Mouse (Mus musculus) left cerebral cortex, adult 8-10 months (tissue): ENCODE results near the gene Smco3. TPM values are rescaled to one million over a fixed set of nuclear protein-coding genes. Genes with fewer than 3 reads are reported as not detected.

Source experiments
- DNase-seq, 2 experiments: peaks; one replicate each; pipeline ENCODE4 v3.0.0; 2022; ENCODE audit warnings: low spot score in 2 of 2
- total RNA-seq, 4 experiments: library from RNA; stranded (reverse); gene quantifications; 2 replicates each; pipeline ENCODE4 v1.2.4; 2022

Gene Smco3
- total RNA-seq, 4 experiments from 2014 or later, result 5.2 to 8.0 (median 7.4) TPM

DNA sequence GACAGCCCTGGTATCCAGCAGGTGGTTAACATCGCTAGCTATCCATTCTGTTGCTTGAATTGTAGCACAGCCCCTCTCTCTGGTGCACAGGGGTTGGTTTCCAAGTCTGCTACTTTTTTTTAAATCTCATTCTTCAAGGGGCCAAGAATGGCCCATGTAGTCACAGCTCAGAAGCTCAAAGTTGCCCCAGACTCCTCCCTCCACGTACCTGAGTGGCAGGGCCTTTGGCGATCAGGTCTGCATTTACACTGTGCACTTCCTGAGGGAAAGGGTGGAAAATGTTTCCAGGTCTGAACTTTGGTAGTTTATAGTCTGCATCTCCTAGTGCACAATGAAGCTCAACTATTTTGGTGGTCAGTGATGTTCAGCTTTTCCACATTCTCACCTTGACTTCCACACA, 12.0 kb upstream of the Smco3 start:
- no peak for DNase-seq

DNA sequence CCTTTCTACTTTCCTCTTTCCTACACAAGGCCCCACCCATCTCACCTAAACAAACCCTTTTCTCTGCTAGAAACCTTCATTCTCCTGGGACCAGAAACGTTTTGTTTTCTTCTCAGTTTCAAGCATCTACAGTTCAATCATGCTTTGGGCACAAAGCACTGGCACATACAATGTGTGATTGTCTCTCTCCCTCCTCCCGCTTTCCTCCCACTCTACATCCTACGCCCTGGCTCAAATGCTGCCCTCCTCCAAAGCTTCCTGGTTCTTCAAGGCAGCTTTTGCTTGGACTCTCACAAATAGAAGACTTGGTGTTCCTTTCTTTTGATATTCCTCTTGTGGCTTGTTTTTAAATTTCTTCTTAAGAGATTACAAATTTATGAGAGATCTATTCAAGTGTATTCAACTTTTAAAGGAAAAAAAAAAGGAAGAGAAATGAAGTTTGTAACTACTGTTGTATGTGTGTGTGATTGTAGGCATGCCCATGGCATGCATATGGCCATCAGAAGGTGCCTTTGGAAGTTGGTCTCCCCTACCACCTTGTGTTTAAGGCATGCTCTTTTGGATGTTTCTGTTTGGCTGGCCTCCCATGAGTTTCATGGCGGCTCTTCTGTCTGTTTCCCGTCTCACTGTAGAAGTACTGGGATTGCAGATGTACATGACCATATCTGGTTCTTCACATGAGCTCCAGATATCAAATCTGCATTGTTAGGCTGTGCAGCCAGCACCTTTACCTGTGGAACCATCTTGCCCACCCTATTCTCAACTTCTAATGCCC, 10.6 kb upstream of the Smco3 start:
- no peak for DNase-seq

DNA sequence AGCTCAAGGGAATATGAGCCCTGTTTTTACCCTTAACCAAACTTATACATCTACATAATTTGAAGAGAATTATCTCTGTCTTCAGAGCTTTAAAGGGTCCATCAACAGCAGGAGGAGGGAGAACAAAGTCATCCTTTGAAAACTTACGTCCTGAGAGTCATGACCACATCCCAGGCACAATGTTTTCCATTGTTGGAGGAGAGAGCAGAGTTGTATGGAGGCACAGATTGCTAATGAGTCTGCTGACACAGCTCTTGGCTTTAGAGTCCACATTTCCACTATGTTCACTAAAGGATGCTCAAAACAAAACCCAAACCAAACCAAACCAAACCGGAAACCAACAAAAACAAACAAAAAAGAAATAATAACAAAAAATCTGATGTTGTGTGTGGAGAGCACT, 9.7 kb upstream of the Smco3 start:
- DNase-seq, result no peak

DNA sequence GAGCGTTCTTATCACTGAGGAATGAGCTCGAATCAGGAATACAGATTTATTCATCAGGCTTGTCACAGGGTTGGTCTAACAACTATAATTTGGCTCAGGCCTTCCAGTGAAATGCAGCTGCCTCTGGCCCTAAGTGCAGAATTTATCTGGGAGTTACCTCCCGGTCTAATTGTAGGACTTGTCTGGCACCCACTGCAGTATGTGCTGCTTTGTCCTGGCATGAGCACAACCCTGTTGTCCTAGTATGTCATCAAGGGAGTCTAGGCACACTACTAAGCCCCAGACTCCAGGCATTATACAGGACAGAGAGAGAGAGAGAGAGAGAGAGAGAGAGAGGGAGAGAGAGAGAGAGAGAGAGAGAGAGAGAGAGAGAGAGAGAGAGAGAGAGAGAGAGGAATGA, 2.1 kb upstream of the Smco3 start:
- no peak for DNase-seq

DNA sequence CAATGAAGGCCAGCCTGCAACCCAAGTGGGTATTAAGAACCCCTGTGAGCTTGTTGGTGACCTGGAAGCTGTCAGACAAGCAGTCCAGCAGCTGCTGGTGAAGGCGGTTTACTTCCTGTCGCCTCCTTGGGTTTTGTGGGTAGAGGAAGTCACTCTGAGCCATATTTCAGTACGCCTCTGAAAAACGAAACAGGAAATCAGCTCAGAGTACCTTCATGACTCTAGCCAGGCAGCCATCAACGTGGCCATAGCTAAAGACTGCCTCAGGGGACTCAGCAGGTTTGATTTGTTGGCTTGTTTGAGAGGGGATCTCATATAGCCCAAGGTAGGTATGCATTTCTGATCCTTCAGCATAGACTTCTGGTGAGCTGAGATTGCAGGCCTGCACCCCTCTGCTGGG, 3.5 kb downstream of the Smco3 start:
- DNase-seq, result no peak

DNA sequence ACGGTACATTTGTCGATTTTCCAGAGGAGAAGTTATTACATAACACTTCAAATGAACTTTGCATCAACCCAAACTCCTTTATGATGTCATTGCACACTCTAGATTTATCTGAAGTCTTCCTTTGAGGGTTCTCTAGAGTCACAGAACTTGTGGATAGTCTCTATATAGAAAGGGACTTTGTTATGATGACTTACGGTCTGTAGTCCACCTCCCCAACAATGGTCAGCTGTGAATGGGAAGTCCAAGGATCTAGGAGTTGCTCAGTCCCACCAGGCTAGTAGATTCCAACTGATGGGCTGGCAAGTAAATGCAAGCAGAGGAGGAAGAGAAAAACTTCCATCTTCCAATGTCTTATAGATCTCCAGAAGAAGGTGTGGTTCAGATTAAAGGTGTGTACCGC, 6.6 kb downstream of the Smco3 start:
- no peak for DNase-seq

DNA sequence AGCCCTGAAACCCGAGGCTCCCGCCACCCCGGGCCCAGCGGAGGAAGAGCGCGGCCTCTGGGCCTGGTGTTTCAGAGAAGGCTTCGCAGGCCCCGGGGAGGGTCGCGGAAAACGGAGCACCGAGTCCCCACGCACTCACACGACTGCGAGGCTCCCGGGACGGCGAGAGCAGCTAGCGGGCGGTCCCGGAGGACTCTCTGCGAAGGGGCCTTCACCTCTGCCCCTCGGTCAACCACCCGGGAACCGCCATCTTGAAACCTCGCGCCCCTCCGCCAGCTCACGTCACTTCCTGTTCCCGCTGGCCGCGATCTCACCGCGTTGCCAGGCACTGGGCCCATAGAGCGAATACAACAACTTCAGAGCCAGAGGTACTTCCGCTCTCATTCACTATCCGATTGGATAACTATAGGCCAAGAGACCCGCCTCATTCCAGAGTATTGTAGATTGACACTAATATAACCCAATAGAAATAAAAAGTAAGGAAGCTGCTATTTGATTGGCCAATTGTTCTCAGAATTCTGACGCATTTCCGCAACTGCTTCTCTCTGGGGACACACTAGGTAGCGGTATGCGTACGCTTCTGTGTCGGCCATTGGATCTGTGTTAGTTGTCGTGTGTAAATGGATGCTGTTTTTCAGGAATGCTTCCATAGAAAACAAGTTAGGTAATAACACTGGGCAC, 7.2 kb downstream of the Smco3 start, which contains the start of gene Wbp11:
Gene Wbp11 (minus strand): TSS at position 353 of the 681 bp plus-strand sequence.
- peak; percentile 87 to 97 for DNase-seq

DNA sequence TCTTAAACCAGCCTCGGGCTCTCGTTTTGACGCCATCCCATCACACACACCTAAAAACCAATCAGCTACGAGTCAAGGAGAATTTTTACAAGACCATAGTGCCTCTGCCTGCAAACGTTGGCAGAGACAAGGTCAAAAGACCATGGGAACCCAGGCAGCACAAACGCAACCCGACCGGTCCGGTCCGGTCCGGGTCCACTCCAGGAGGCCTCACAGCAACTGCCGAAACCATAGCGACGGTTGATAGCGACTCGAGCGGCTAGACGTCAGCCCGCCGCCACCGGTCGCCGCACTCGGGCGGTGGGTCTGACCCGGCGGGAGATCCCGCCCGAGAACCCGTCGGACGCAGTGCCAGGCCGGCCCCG, 7.8 kb downstream of the Smco3 start, which contains the start of gene BC049715:
Gene BC049715 (plus strand): TSS at position 111 of the 365 bp plus-strand sequence.
- DNase-seq, result no peak

DNA sequence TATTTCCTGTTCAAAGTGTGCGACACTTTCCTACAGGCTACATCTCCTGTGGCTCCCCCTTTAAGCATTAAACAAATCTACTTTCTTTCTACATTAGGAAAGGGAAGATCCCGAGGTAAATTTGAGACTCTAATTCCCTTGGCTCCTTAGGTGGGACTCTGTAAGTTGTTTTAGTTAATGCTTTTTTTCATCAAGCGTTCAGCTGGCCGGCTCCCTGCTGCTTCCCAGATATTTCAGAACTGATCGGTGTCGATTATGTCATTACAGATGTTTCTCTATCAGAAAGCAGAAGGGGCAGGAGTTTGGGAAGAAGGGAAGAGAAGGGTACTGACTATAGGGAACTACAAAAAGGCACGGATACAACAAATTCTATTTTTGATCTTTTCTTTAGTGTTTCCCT, 8.1 kb downstream of the Smco3 start:
- DNase-seq, result no peak

DNA sequence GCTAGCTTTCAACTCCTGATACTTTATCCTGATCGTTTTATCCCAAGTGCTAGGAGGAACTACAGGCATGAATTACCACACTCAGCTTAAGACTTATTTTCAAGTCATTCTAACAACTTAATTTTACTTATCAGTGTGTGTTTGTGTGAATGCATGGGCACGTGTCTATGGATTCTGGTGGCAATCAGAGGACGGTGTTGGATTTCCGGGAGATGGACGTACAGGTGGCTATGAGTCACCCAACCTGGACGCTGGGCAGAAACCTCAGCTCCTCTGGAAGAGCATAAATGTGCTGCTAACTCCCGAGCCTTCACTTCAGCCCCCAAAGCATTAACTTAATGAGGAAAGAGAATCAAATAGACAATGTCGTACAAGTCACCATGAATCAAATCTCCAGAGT, 10.3 kb downstream of the Smco3 start:
- DNase-seq, result no peak

DNA sequence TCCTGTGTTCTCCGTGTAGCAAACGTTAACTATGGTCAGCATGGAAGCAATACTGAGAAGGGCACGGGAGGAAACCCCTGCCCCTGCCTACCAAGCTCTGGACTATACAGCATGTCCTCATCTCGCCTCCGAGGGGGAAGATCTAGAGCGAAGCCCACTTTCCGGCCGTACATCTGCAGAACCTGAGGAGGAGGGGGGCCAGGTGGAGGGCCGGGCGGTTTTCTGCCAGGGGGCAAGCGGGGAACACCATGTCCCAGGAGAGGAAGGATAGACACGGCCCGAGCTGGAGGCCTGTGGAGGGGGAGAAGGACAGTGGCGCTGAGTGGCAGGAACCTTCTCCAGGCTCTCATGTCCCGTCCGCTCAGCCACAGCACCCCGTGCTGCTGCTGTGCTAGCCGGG, 14.2 kb downstream of the Smco3 start:
- no peak for DNase-seq

DNA sequence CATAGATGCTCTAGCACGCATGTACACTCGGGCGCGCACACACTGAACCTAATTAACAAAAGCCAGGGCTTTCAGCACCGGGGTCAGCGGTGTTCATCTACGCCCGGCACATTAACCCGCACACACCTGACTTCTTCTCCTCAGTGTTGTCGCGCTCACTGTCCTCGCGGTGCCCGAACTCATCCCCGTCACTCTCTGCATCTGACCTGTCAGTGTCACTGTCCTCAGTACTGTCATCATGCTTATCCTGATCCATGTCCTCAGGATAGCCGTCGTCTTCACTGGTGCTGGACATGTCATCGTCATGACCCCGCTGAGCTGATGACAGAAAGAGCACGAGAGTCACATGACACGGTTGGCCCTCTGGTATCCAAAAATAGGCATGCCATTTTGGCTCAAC, 14.9 kb downstream of the Smco3 start:
- no peak for DNase-seq

DNA sequence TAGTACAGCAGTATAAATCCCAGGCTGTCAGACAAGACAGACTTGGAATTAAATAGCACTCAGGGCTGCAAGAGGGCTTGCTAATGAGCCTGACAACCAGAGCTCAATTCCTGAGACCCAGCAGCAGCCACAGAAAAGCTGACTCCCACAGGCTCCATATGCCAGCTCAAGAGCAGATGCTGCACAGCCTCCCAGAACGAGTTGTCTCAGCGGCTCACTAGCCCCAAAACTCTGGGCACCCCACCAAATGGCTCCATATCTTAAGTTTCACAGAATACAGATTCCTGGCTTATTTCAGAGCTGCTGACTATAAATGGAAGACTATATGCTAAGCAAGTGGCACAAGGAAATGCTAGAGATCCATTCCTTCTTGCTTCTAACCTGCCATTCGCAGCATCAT, 17.7 kb downstream of the Smco3 start:
- DNase-seq, result peak; percentile 41 to 92

DNA sequence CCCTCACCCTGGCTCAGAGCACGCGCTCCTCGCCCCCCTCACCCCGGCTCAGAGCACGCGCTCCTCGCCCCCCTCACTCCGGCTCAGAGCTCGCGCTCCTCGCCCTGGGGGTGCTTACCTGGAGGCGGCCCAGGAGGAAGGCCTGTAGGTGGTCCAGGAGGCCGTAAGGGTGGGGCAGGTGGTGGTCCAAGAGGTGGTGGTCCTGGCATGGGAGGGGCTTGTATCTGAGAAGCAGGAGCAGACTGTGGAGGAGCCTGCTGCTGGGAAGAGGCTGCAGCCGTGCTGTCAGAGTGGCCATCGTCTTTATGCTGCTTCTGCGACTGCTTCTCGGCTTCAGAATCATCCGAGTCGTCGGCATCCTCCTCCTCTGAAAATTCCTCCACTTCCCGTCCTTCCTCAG, 18.4 kb downstream of the Smco3 start:
- no peak for DNase-seq

DNA sequence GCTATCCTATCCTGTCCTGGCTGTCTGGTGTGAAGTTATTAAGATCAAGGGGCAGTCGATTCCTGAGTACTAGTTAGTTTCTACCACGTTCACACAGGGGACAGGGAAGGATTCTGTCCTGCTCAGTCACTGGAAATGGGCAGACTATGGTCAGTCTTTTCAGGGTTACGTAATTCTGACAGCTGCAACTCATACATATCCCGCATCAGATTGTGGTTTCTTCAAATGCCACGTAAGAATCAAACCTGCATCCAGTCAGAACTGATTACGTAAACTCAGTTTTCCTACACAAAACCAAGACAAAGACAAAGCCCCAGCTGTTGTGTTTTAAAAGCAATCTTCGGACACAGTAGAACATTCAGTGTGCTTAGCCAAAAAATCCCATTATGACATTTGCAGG, 19.9 kb downstream of the Smco3 start:
- peak in 1 of 2 experiments; percentile 3 for DNase-seq

DNA sequence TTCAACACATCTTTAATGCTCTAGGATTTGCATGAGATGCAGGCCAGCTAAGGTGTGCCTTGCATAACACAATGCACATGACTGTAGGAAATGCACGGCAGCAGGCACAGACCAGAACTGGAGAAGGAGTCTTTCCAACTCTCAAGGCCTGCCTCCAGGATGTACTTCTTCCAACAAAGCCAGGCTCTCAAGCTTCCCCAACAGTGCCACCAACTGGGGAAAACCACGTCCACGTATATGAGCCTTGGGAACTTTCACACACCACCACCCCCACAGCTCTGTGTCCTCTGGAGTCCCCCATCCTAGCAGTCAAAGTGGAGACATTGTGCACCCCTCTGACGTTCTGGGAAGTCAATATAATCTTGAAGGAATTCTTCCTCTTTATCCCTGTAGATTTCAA, 22.1 kb downstream of the Smco3 start:
- DNase-seq, result no peak

DNA sequence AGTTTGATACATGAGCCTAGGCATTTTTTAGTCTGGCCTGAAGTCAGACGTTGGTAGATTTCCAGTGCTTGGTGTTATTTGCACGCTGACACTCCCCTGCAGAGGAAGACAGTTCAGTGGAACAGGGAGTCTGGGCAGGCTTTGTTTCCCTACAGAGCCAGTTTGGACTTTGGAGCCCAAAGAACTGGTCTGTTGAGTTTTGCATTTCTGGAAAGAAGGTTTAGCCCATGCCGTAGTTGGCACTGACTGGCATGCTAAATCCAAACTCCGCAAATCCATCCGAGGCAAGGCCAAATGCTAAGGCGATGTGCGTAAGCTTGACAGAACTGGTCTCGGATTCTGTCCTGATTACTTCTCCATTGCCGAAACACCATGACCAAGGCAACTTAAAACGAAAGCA, 24.1 kb downstream of the Smco3 start:
- no peak for DNase-seq

DNA sequence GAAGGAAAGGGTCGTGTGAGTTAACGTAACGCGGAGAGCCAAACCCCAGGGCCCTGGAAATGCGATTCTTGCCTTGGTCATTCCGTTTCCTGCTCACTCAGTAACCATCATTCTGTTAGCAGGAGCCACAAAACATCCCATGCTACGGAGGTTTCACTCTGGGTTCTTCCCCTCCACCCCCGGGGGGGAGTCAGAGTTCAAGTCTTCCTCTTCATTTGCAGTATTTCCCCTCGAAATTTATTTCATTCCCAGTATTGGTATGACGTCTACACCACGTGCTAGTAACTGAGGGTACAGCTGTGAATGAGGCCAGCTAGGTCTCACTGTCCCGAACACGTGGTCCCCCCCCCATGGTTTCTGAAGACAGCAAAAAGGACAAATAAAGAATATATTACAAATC, 25.6 kb downstream of the Smco3 start:
- DNase-seq, result no peak

DNA sequence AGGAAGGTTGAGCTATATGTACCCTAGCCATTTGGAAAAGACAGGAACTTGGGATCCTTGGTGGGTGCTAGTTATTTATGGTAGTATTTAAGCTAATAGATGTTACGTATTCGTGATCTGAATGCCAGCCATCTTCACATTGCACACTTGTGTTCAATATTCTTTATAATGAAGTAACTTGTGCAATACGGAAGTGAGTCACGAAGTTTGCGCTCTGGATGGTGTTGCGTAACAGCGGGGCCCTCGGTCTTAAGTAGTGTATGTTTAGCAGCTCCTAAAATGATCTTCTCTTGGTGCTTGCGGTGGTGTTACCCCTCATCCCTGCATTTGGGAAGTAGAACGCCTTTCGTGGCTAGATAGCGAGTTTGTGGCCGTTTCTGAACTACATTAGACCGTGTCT, 26.2 kb downstream of the Smco3 start:
- DNase-seq, result no peak

DNA sequence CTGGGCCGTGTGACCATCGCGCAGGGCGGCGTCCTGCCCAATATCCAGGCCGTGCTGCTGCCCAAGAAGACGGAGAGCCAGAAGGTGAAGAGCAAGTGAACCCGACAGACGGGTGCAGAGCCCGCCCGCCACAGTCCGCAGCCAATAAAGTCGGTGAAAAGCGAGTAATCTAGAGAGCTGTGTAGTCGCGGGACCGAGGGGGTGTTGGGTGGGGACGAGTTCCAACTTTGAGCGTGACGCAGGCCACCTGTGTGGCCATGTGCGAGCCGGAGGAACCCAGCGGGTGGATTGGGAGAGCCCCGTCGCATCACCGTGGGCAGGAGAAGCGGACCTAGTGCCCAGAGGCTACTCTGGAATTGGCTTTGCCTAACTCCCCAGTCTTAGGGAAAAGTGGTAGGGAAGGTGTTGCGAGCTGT, 26.6 kb downstream of the Smco3 start:
- no peak for DNase-seq

DNA sequence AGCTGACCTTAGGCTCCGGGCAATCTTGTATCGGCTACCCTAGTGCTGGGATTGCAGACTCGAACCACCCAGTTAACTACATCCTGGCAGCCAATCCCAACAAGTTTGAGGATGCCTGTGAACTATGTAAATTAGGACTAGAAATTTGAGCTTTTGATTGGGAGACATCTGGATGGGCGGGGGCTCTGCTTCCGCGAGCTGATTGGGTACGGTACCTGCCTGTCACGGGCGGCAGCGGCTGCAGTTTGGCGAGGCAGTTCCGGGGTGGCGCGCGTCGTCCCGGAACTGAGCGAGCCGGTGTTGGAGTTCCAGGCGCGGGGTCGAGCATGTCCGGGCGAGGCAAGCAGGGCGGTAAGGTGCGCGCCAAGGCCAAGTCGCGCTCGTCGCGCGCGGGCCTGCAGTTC, 27.2 kb downstream of the Smco3 start, which contains the start of gene H2afj:
Gene H2afj (plus strand): TSS at position 231 of the 404 bp plus-strand sequence.
- DNase-seq, result peak; percentile 95 to 97

DNA sequence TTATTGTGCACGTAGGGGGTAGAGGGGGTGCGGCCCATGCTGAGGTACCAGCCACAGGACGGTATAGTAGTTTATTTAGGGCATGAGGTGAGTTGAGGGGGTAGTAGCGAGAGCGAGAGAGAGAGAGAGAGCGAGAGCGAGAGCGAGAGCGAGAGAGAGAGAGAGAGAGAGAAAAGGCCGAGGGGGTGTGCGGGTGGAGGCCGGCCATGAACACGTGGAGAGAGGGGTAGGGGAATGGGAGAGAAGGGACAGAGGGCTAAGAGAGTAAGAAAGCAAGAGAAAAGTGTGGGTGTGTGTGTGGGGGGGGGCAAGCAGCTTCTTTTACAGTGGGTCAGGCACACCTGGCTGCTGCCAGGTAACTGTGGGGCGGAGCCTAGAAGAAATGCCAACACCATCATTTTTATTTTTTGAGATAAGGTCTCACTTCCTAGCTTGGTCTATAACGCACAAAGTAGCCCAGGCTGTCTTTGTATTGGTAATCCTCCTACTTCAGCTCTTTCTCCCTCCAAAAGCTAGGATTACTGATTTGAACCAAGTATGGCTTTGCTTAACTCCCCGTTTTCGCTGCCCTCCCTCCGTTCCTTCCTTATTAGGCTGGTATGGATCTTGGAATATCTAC, 27.7 kb downstream of the Smco3 start:
- no peak for DNase-seq
